Mouse (Mus musculus) embryonic facial prominence, embryonic 10.5 days (tissue): ENCODE measurements around the gene St3gal5. TPM values are rescaled to one million over a fixed set of nuclear protein-coding genes. Genes with fewer than 3 reads are reported as not detected.
A peak's percentile ranks its signal among the peaks of the same experiment; 100 is the strongest.
"Not testable (repeated sequence)": the region's sequence is repeated elsewhere in the genome, so short reads cannot be mapped to it uniquely, and the experiment has no call there.

Source experiments
- DNase-seq: peaks from one replicate; pipeline ENCODE4 v3.0.0-alpha.2; 2017; ENCODE audit warnings: low spot score
- H3K27ac ChIP-seq: fragments of 300-500 bp; sonication (generic); replicated peaks from 2 replicates; pipeline ENCODE4 v1.5.1; 2016; ENCODE audit warnings: mild to moderate bottlenecking
- H3K27me3 ChIP-seq: fragments of 300-500 bp; sonication (generic); replicated peaks from 2 replicates; pipeline ENCODE4 v1.6.1; 2016; ENCODE audit warnings: low read depth, mild to moderate bottlenecking; ENCODE audit not compliant: poor library complexity, severe bottlenecking
- H3K36me3 ChIP-seq: fragments of 300-500 bp; sonication (generic); replicated peaks from 2 replicates; pipeline ENCODE4 v1.6.1; 2016; ENCODE audit warnings: mild to moderate bottlenecking, moderate library complexity
- H3K4me1 ChIP-seq: fragments of 300-500 bp; sonication (generic); 2 replicates; pipeline ENCODE4 v1.6.1; 2016
- H3K4me3 ChIP-seq: fragments of 300-500 bp; sonication (generic); 2 replicates; pipeline ENCODE4 v1.5.1; 2016; ENCODE audit warnings: mild to moderate bottlenecking, moderate library complexity
- H3K9me3 ChIP-seq: fragments of 300-500 bp; sonication (generic); 2 replicates; pipeline ENCODE4 v1.6.1; 2016; ENCODE audit warnings: mild to moderate bottlenecking
- WGBS: fragments of 180-500 bp; shearing (Covaris S2); methylation state at CpG from one replicate; pipeline ENCODE4 v1.1.7; 2016; 5-methylcytosine and 5-hydroxymethylcytosine counted together
- polyA plus RNA-seq: library from polyadenylated mRNA; unstranded; fragments of >200 nt; fragmentation: Nextera tagmentation; extraction: Ambion mirVana; gene quantifications from 2 replicates; pipeline ENCODE4 v1.2.1, GENCODE M21; 2016

St3gal5 gene
- polyA plus RNA-seq, 1 experiment from 2014 or later, result 32.6 TPM

- DNase-seq, result no peak
- H3K4me3 ChIP-seq, result no peak overlapping the region
- H3K36me3 ChIP-seq, result peaks cover 59% of the 10 kb centered on the region
- no peaks in the 10 kb centered on the region for H3K9me3 ChIP-seq
- H3K27me3 ChIP-seq, result no peaks in the 10 kb centered on the region
- no peak overlapping the region for H3K27ac ChIP-seq
- 91% methylated on average over 4 of the region's 4 CpGs for WGBS
- peaks cover 7% of the 10 kb centered on the region; the same call in 1 of the 2 replicates for H3K4me1 ChIP-seq
Measured at GRCm38 (mm10) chr6:72142561-72142960, 45.2 kb downstream of the St3gal5 start.

GRCm38 (mm10) chr6:72144353-72144752, 47.0 kb downstream of the St3gal5 start:
- Histone ChIP-seq H3K9me3 (peaks cover 2% of the 10 kb centered on the region; the same call in 1 of the 2 replicates), H3K27ac (no peak overlapping the region), H3K4me3 (no peak overlapping the region), H3K27me3 (no peaks in the 10 kb centered on the region), H3K4me1 (peaks cover 7% of the 10 kb centered on the region; the same call in 1 of the 2 replicates), H3K36me3 (peaks cover 77% of the 10 kb centered on the region)
- DNase-seq, result no peak
- 91% methylated on average over 7 of the region's 7 CpGs for WGBS

- Histone ChIP-seq H3K4me3 (no peak overlapping the region), H3K36me3 (peaks cover 78% of the 10 kb centered on the region), H3K9me3 (peaks cover 11% of the 10 kb centered on the region; the same call in 1 of the 2 replicates), H3K27me3 (no peaks in the 10 kb centered on the region), H3K4me1 (no peaks in the 10 kb centered on the region), H3K27ac (no peak overlapping the region)
- DNase-seq, result no peak
- 60% methylated on average over 14 of the region's 14 CpGs for WGBS
Measured at GRCm38 (mm10) chr6:72146803-72147202, 49.4 kb downstream of the St3gal5 start.

GRCm38 (mm10) chr6:72148721-72149120, 51.3 kb downstream of the St3gal5 start:
- 95% methylated on average over 4 of the region's 4 CpGs for WGBS
- H3K36me3 ChIP-seq, result peaks cover 76% of the 10 kb centered on the region
- H3K4me3 ChIP-seq, result no peak overlapping the region
- H3K4me1 ChIP-seq, result no peaks in the 10 kb centered on the region
- no peak for DNase-seq
- H3K9me3 ChIP-seq, result peaks cover 11% of the 10 kb centered on the region; the same call in 1 of the 2 replicates
- no peaks in the 10 kb centered on the region for H3K27me3 ChIP-seq
- no peak overlapping the region for H3K27ac ChIP-seq

GRCm38 (mm10) chr6:72149797-72150196, 52.4 kb downstream of the St3gal5 start:
- no peak for DNase-seq
- Histone ChIP-seq H3K4me3 (no peak overlapping the region), H3K9me3 (peaks cover 11% of the 10 kb centered on the region; the same call in 1 of the 2 replicates), H3K4me1 (no peaks in the 10 kb centered on the region; the same call in 1 of the 2 replicates), H3K36me3 (peaks cover 70% of the 10 kb centered on the region), H3K27ac (no peak overlapping the region), H3K27me3 (no peaks in the 10 kb centered on the region)
- 87% methylated on average over 3 of the region's 3 CpGs for WGBS

- Histone ChIP-seq H3K4me3 (no peak overlapping the region), H3K36me3 (peaks cover 64% of the 10 kb centered on the region), H3K4me1 (no peaks in the 10 kb centered on the region; the same call in 1 of the 2 replicates), H3K9me3 (peaks cover 11% of the 10 kb centered on the region; the same call in 1 of the 2 replicates), H3K27me3 (no peaks in the 10 kb centered on the region), H3K27ac (no peak overlapping the region)
- DNase-seq, result no peak
- WGBS, result 87% methylated on average over 7 of the region's 7 CpGs
Measured at GRCm38 (mm10) chr6:72152707-72153106, 55.3 kb downstream of the St3gal5 start.

GRCm38 (mm10) chr6:72153455-72153854, 56.1 kb downstream of the St3gal5 start:
- no peaks in the 10 kb centered on the region; the same call in 1 of the 2 replicates for H3K4me1 ChIP-seq
- no peak overlapping the region for H3K4me3 ChIP-seq
- H3K27me3 ChIP-seq, result no peaks in the 10 kb centered on the region
- 84% methylated on average over 11 of the region's 11 CpGs for WGBS
- peaks cover 11% of the 10 kb centered on the region; the same call in 1 of the 2 replicates for H3K9me3 ChIP-seq
- H3K36me3 ChIP-seq, result peaks cover 56% of the 10 kb centered on the region
- no peak overlapping the region for H3K27ac ChIP-seq
- no peak for DNase-seq

GRCm38 (mm10) chr6:72154008-72154407, 56.6 kb downstream of the St3gal5 start:
- H3K9me3 ChIP-seq, result peaks cover 11% of the 10 kb centered on the region; the same call in 1 of the 2 replicates
- not testable (repeated sequence) for H3K4me3 ChIP-seq, H3K4me1 ChIP-seq, H3K27ac ChIP-seq, DNase-seq, H3K27me3 ChIP-seq
- peaks cover 51% of the 10 kb centered on the region for H3K36me3 ChIP-seq
- 51% methylated on average over 5 of the region's 5 CpGs for WGBS

GRCm38 (mm10) chr6:72154938-72155531, 57.6 kb downstream of the St3gal5 start:
- no peaks in the 10 kb centered on the region for H3K27me3 ChIP-seq
- H3K4me3 ChIP-seq, result no peak overlapping the region
- 0 out of 2 replicates have a peak overlapping the region, but pooled peaks have one; percentile 19 for H3K27ac ChIP-seq
- H3K9me3 ChIP-seq, result peaks cover 2% of the 10 kb centered on the region; the same call in 1 of the 2 replicates
- 85% methylated on average over 7 of the region's 7 CpGs for WGBS
- DNase-seq, result no peak
- H3K4me1 ChIP-seq, result no peaks in the 10 kb centered on the region; the same call in 1 of the 2 replicates
- H3K36me3 ChIP-seq, result peaks cover 40% of the 10 kb centered on the region

- no peaks in the 10 kb centered on the region; the same call in 1 of the 2 replicates for H3K4me1 ChIP-seq
- WGBS, result 92% methylated on average over 8 of the region's 8 CpGs
- no peaks in the 10 kb centered on the region for H3K9me3 ChIP-seq
- DNase-seq, result no peak
- no peaks in the 10 kb centered on the region for H3K27me3 ChIP-seq
- peaks cover 34% of the 10 kb centered on the region for H3K36me3 ChIP-seq
- H3K4me3 ChIP-seq, result no peak overlapping the region
- no peak overlapping the region for H3K27ac ChIP-seq
Measured at GRCm38 (mm10) chr6:72155649-72156048, 58.3 kb downstream of the St3gal5 start.

- Histone ChIP-seq H3K27me3 (no peaks in the 10 kb centered on the region), H3K9me3 (no peaks in the 10 kb centered on the region), H3K4me1 (peaks cover 11% of the 10 kb centered on the region), H3K27ac (no peak overlapping the region), H3K36me3 (peaks cover 16% of the 10 kb centered on the region), H3K4me3 (no peak overlapping the region)
- 81% methylated on average over 8 of the region's 8 CpGs for WGBS
- DNase-seq, result no peak
Measured at GRCm38 (mm10) chr6:72158966-72159764, 61.8 kb downstream of the St3gal5 start.

GRCm38 (mm10) chr6:72159861-72160395, 62.5 kb downstream of the St3gal5 start:
- WGBS, result 82% methylated on average over 10 of the region's 10 CpGs
- H3K27me3 ChIP-seq, result no peaks in the 10 kb centered on the region
- no peak overlapping the region for H3K27ac ChIP-seq
- H3K4me1 ChIP-seq, result peaks cover 17% of the 10 kb centered on the region
- no peak for DNase-seq
- H3K4me3 ChIP-seq, result no peak overlapping the region
- H3K36me3 ChIP-seq, result peaks cover 11% of the 10 kb centered on the region
- no peaks in the 10 kb centered on the region for H3K9me3 ChIP-seq
